Mouse (Mus musculus) cerebellum, adult 11-12 months (tissue): ENCODE results near the gene Zglp1.

Experiments
- DNase-seq: peaks from one replicate; pipeline ENCODE4 v3.0.0; 2022

Zglp1 gene

DNA sequence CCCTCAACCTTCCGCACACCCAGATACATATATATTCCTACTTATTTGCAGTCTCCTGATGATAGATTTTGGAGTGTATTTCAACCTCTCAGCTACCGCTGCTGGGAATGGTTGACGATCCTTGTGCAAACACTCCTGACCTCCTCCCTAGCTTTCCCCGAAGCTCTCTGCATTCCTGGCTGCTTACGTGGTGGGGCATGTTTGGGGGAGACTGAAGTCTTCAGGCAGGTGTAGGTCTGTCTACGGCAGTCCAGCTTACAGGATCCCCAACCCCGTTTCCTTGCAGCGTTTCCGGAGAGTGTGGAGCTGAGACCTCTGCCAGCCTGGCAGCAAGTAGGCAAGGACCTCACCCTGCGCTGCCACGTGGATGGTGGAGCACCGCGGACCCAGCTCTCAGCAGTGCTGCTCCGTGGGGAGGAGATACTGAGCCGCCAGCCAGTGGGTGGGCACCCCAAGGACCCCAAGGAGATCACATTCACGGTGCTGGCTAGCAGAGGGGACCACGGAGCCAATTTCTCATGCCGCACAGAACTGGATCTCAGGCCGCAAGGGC is 41.6 kb downstream of the Zglp1 start:
- no peak for DNase-seq

- no peak for DNase-seq
Measured at GRCm38 (mm10) chr9:21022726-21023125, 44.2 kb downstream of the Zglp1 start.

GRCm38 (mm10) chr9:21022288-21022687 is 44.6 kb downstream of the Zglp1 start:
- no peak for DNase-seq

DNA sequence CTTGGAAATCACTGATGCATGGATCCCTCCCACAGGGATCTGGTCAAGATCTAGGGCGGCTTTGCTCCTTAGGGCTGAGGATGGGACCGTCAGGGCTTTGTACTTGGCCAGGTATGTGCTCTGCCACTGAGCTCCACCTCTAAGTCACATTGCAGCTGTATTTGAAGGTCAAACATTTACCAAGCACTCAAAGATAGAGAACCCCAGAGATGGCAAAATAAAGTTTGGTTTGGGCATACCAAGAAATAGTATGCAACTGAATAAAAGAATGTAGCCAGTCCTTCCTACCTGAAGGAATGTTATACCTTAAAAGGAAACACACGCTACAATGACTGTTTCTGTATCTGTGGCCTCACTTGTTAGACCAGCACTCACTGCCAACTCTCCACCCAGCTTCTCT is 45.5 kb downstream of the Zglp1 start:
- no peak for DNase-seq

- no peak for DNase-seq
Measured at GRCm38 (mm10) chr9:21018600-21018999, 48.3 kb downstream of the Zglp1 start.

GRCm38 (mm10) chr9:21017177-21017575 is 49.7 kb downstream of the Zglp1 start:
- no peak for DNase-seq

DNA sequence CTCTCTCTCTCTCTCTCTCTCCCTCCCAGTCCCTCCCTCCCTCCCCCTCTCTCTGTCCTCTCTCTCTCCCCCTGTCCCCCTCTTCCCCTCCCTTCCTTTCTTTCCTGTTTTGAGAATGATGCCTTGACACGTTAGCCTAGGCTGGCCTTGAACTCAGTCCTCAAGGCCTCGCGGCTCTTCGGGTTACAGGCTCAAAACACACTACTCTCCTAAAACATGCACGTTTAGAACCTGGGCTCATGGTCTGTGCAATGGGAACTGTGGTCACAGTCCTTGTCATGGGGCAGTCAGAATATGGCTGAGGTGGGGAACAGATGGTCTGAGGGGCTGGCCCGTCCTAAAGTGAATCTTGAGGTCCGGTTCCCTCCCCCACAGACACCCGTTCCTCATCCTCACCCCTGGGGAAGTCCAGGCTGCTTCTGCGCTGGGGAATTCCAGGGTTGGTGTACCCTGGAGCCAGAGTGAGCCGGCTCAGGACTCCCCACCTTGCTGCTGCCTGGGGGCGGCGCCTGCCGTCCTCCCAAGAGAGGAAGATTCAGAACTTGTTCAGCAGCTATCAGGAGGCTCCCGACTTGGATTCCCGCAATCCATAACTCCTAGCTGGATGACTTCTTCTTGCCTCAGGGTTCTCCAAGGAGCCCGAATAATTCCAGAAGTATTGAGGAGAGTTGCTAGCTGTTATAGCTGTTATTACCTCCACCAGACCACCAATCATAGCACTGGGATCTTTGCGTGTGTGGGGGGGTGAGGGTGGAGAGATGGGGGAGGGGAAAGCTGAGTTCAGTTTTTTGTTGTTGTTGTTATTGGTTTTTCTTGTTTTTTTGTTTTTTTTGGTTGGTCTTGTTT is 50.3 kb downstream of the Zglp1 start:
- DNase-seq: no peak

GRCm38 (mm10) chr9:21015571-21016130 is 51.2 kb downstream of the Zglp1 start, which contains the start of gene Icam1:
Gene Icam1 (plus strand): TSS chr9:21015985.
- DNase-seq: no peak

GRCm38 (mm10) chr9:21014691-21015570 is 52.0 kb downstream of the Zglp1 start:
- no peak for DNase-seq
